Mouse (Mus musculus) adrenal gland, postnatal 10 days (tissue): ENCODE data around the gene Id2. TPM values are rescaled to one million over a fixed set of nuclear protein-coding genes. Genes with fewer than 3 reads are reported as not detected.
A peak's percentile ranks its signal among the peaks of the same experiment; 100 is the strongest.

ENCODE experiments used
- DNase-seq: peaks from one replicate; pipeline ENCODE4 v3.0.0; 2021; ENCODE audit warnings: mixed read lengths
- total RNA-seq, 2 experiments: library from RNA; stranded (reverse); gene quantifications; 2 replicates each; pipeline ENCODE4 v1.2.3; 2021

Gene Id2
- total RNA-seq, 2 experiments from 2014 or later = 295 to 323 TPM

- DNase-seq = no peak
Observed at GRCm38 (mm10) chr12:25083260-25084178, 13.4 kb downstream of the Id2 start.

- no peak for DNase-seq
Observed at GRCm38 (mm10) chr12:25074344-25074743, 22.6 kb downstream of the Id2 start.

GRCm38 (mm10) chr12:25073374-25073773 lies 23.6 kb downstream of the Id2 start:
- DNase-seq = no peak

GRCm38 (mm10) chr12:25062264-25062663 lies 34.7 kb downstream of the Id2 start:
- DNase-seq = no peak

- no peak for DNase-seq
Observed at GRCm38 (mm10) chr12:25060901-25061300, 36.0 kb downstream of the Id2 start.

DNA sequence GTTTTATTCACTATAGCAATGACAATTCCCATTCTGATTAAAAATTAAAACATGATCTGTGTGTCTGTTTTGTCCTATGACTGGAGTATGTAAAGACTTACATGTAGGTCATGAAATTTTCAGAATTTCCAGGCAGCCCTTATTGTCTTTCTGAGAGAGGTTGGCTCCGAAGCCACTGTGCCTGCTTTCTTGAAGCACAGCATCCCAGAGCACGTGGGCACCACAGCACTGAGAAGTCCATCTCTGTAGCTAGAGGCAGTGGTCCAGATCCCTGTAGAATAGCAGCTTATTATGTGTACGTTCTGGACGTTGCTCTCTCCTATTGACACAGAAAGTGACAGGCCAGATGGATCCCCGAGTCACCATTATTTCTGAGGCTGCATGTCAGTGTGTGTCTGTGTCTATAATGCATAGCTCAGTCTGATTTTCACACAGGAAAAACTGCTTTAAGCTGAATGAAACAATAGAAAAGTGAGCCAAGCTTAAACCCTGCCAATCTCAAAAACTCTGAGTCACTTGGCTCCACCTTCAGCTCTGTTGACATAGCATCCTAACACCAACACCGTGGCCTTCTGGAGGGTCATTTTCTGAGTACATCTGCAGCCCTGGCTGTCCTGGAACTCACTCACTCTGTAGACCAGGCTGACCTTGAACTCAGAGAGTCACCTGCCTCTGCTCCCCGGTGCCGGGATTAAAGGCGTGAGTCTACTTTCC lies 37.3 kb downstream of the Id2 start:
- peak; percentile 37 for DNase-seq

- DNase-seq = no peak
Observed at GRCm38 (mm10) chr12:25054963-25055362, 42.0 kb downstream of the Id2 start.

DNA sequence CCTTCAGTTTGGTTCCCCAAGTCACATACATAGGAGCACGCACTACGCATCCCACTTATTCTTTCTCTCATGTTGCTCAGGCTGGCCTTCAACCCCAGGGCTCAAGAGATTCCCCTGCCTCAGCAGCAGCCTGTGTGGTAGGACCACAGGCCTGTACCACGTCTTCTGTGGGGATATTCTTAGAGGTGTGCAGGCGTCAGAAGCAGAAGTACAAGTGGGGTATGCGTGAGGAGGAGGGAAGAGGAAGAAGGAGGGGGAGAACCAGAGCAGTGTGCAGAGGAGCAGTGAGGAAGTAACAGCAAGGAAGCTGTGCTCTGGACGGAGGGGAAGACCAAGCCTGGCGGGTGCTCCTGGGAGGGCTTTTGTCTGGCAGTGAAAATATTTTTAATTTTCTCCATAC lies 42.4 kb downstream of the Id2 start:
- DNase-seq = no peak

- no peak for DNase-seq
Observed at GRCm38 (mm10) chr12:25049253-25049652, 47.7 kb downstream of the Id2 start.

DNA sequence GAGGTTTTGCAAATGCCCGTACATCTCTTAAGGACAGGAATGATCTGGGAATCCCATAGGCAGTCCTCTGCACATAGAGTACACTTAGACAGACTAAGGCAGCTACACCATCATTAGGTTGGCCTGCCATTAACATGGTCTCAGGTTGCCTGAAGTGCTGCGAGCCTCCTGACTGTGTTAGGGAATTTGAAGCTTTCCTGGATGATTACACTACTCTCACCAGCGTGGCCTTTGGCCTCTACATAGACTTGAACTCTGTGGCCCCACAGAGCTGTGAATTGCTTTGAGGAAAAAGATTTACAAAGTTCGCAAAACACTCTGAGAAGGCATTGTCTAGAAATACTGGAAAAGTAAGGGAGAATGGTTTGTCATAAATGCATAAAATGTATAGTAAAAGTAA lies 52.4 kb downstream of the Id2 start:
- no peak for DNase-seq

DNA sequence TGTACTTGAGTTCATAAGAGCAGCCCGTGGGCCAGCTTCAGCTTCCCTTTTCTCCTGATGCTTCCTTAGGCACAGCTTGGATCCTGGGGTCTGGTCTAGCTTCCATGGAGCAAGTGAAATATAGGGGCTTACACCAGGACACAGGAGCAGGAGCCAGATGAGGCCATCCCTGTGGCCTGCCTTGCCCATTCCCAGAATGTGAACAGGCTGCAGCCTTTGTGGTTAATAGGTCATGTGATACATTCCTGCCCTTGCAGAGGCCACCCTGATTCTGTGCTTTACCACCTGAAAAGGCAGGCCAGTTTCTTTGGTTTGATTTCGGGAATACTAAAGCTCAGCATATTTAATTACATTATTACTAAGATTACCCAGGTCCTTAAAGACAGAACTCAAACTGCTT lies 52.9 kb downstream of the Id2 start:
- DNase-seq = no peak

Other genes with a start within 250 kb of the Id2 start
- gene Kidins220, start 122.2 kb downstream of the Id2 start, total RNA-seq = 10 to 100 TPM; 67.8 to 80.8 TPM